Mouse (Mus musculus) mesoderm, embryonic 11.5 days (tissue): ENCODE measurements around the gene Slc43a1.
A peak's percentile ranks its signal among the peaks of the same experiment; 100 is the strongest.

ENCODE experiments used
- DNase-seq: peaks from one replicate; pipeline ENCODE4 v3.0.0-alpha.2; 2012; ENCODE audit warnings: low read depth, low spot score

The Slc43a1 gene

DNA sequence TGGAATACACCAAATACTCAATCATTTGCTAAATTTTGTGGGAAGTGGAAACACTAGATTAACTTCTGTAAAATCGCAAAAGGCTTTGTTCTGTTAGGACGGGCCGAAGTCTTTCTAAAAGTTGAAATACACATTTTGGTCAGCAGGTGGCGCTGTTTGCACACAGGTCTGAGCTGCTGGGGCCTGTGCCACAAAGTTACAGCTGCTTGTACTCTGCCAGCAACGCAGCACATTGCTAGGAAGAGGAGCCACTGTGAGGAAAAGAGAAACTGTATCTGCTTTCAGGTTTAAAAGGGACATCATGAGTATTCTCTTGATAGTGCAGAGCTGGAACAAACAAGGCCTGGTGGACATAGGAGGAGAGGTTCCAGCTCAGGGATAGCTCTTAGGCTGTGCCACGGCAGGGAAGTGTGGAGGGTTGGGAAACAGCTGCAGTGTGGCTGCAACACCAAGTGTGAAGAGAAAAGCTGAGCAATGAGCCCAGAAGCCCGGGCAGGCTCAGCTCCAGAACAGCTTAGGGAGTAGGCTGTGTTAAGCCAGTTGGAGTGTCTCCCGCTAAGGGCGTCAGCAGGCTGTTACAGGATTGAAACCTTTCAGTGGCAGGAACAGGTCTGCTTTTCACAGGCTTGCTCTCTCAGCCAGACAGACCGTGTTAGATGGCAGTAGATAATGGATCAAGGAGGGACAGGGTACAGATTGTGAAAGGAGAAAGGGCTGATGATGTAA, 6.8 kb upstream of the Slc43a1 start:
- peak; percentile 90 for DNase-seq

GRCm38 (mm10) chr2:84837107-84837506, 1.5 kb upstream of the Slc43a1 start:
- DNase-seq, result no peak

GRCm38 (mm10) chr2:84837817-84838592, 645 bp upstream of the Slc43a1 start:
- DNase-seq, result no peak

DNA sequence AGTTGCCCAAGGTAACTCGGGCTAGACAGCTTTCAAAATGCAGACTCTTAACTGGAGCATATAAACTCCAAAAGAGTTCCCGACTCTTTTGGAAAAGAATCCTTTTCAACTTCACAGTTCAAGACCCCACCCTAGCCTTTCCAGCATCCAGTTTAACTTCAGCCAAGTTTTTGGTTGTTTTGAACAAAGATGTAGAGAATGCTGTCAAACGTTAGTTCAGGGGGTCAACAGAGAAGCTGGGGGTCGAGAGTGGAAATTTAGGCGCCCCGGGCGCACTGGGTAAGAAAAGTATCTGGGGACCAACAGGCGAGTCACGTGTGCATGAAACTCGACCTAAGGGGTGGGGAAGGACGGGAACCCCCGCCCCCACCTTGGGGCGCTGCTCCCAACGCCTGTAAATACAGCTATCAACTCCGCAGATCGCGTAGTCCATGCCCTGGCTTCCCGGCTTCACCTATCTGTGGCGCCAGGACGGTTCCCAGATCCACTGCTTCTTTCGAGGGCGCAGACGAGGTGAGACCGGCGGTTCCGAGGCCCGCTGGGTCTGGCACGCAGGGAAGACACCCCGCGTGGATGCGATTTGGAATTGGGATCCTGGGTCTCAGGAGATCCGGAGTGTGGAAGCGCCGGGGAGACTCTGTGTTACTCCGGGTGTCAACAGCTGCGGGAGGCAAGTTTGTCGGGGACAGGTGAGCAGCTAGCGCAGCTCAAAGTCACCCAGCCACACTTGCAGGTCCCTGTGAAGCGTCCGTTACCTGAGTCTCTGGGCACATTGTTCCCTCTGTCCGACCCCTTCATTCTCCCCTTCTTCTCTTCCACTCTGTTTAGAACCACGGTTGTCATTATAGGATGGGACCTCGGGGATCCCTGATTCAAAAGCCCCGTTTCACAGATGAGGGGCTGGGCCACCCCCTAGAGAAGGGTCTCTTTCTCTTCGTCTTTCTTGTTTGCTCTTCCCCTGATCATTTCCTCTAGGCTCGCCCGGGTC, 637 bp downstream of the Slc43a1 start:
- peak; percentile 53 for DNase-seq

GRCm38 (mm10) chr2:84840016-84840747, 1.5 kb downstream of the Slc43a1 start:
- DNase-seq, result peak; percentile 91

DNA sequence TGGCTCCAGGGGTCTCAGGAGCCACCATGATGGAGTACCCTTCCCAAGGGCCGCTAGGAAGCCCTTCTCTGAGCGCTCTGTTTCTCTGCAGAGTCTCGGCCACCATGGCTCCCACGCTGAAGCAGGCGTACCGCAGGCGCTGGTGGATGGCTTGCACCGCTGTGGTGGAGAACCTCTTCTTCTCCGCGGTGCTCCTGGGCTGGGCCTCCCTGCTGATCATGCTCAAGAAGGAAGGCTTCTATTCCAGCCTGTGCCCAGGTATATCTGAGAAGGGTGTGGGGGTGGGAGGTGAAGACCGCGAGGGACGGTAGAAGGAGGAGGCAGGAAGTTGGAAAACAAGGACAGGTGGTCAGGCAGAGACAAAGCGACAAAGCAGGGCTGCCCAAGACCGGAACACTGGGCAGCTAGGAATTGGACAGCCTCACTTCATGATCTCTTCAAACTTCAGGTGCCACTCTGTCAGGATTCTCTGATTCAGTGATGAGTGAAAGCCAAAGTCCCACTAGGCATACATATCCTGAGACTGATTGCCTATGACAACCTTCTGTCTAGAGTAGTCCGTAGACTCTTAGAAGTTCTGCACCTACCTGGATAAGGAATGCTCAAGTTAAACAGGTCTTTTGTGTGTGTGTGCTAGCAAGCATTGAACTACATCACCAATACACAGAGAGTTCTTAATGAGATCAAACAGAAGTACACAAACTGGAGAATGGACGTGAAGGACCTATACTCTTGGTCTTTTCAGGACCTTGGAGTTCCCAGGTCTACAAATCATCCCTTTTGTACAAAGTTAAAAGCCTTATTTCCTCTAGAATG, 2.3 kb downstream of the Slc43a1 start:
- no peak for DNase-seq

DNA sequence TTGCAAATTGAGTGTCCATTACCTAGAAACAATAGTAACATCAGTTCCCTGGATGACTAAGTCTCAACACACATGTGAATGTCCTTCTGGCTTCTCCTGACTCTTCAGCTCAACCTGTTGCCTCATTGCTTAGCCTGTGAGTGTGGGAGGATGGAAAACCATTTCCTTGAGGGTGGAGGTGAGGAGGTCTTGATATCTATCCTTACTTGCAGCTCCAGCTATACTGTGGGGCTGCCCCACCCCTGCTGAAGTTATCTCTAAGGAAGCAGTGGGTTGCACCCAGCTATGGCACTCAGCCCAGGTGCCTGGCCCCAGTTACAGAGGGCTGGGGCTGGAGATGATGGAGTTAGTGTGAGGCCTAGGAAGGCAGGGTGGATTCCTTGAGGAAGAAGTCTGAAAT, 3.3 kb downstream of the Slc43a1 start:
- no peak for DNase-seq

- no peak for DNase-seq
Measured at GRCm38 (mm10) chr2:84843654-84844053, 5.0 kb downstream of the Slc43a1 start.

- no peak for DNase-seq
Measured at GRCm38 (mm10) chr2:84845226-84845625, 6.6 kb downstream of the Slc43a1 start.

- DNase-seq, result no peak
Measured at GRCm38 (mm10) chr2:84850407-84851129, 11.9 kb downstream of the Slc43a1 start.

DNA sequence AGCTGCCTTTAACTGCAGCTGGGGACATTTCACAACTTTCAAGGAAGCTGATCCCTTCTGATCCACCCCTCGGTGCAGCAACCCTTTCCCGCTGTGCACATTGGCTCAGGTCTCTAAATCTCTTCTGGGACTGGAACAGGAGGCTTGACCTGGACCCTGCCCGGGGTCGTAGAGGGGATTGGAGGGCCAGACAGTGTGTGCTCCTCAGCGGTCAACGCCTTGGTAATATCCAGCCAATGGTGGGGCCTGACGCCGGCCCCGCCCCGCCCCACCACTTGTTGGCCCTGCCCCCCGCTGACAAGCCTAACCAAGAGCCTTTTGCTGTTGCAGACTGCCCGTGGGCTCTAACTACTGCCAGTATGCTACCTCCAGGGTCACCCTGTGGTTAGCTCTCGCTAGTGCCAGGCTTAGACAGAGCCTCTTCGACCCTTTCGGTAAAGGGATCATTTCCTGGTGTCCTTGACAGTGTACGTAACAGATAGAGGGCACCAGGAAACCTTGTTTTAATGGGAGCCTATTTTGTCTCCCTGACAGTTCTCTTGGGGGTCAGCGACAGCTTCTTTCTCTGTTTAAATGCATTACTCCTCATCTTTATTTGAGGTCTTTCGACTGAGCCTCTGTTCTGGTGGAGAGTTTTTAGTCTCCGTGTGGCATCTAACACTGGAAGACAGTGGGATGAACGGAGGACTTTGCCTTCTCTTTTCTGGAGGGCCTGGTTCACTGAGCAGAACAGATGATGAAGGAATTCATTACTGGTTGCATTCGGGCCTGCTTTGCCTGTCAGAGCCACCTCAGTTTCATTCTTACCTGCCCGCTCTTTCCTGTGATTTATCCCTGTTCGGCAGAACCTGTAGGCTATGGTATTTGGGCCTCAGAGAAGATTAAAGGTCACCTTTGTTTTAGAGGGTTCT, 12.7 kb downstream of the Slc43a1 start:
- DNase-seq, result peak; percentile 60

GRCm38 (mm10) chr2:84855732-84856131, 17.1 kb downstream of the Slc43a1 start:
- peak; percentile 59 for DNase-seq

DNA sequence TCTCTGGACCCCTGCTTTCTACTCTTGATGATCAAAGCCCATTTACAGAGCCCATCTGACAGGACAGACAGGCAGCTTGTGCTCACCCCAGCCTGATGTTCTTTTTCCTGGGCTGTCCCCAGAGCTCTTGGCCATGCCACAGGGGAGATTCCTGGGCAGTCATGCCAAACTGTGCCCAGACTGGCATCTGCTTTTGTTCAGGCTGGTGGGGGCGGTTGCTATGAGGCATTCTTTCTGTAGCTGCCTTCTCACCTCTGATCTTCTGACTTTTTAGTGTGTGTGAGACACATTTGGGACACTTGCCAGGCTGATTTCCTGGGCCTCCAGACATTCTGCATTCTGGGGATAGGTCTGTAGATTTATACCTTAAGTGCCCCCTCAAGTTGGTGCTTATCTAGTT, 19.9 kb downstream of the Slc43a1 start:
- DNase-seq, result no peak

GRCm38 (mm10) chr2:84859991-84860780, 21.5 kb downstream of the Slc43a1 start:
- no peak for DNase-seq

GRCm38 (mm10) chr2:84861430-84861829, 22.8 kb downstream of the Slc43a1 start:
- DNase-seq, result no peak

DNA sequence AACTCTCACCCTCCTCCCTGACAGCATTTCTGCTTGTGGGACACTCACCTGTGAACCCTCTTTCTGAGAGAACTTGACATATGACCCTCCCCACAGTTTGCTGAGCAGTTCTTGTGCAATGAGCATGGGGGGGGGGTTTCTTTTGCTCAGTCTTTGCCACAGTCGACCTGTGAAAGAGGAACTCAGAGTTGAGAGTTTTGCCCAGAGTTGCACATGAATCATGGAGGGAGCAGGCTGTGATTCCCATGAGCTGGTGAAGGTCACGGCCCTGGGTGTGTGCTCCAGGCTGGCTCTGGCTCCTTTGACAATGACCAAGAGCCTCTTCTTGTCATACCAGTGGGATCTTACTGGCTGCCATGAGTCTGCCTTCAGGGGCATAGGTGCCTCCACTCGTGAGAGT, 23.6 kb downstream of the Slc43a1 start:
- DNase-seq, result no peak
